Mouse (Mus musculus) liver, postnatal 0 days (tissue): ENCODE results near the gene Scn3a. TPM values are rescaled to one million over a fixed set of nuclear protein-coding genes. Genes with fewer than 3 reads are reported as not detected.
"Not testable (repeated sequence)": the region's sequence is repeated elsewhere in the genome, so short reads cannot be mapped to it uniquely, and the experiment has no call there.

ENCODE experiments used
- ATAC-seq: fragments of 200-750 bp; cut with Nextera tagmentation; 2 replicates; pipeline ENCODE4 v1.8.0; 2017; ENCODE audit warnings: mild to moderate bottlenecking, moderate library complexity
- DNase-seq: peaks from one replicate; pipeline ENCODE4 v3.0.0-alpha.2; 2016
- H3K27ac ChIP-seq: fragments of 300-500 bp; sonication (generic); 2 replicates; pipeline ENCODE4 v1.5.1; 2014; ENCODE audit warnings: antibody characterized with exemption, moderate library complexity, mild to moderate bottlenecking, low read depth
- H3K27me3 ChIP-seq: fragments of 300-500 bp; sonication (generic); 2 replicates; pipeline ENCODE4 v1.6.1; 2014; ENCODE audit warnings: low read length, control low read depth, mixed read lengths; ENCODE audit not compliant: insufficient read depth
- H3K36me3 ChIP-seq: fragments of 300-500 bp; sonication (generic); replicated peaks from 2 replicates; pipeline ENCODE4 v1.6.1; 2014; ENCODE audit warnings: mild to moderate bottlenecking, control low read depth, low read length, moderate library complexity, mixed read lengths; ENCODE audit not compliant: insufficient read depth
- H3K4me1 ChIP-seq: fragments of 300-500 bp; sonication (generic); 2 replicates; pipeline ENCODE4 v1.6.1; 2014; ENCODE audit warnings: antibody characterized with exemption, mild to moderate bottlenecking, control low read depth; ENCODE audit not compliant: insufficient read depth
- H3K4me2 ChIP-seq: fragments of 300-500 bp; sonication (generic); 2 replicates; pipeline ENCODE4 v1.6.1; 2014; ENCODE audit warnings: low read depth, mild to moderate bottlenecking, low read length, moderate library complexity, mixed read lengths
- H3K4me3 ChIP-seq: fragments of 300-500 bp; sonication (generic); 2 replicates; pipeline ENCODE4 v1.5.1; 2014; ENCODE audit warnings: low read depth, low read length
- H3K9ac ChIP-seq: fragments of 300-500 bp; sonication (generic); replicated peaks from 2 replicates; pipeline ENCODE4 v1.6.1; 2014; ENCODE audit warnings: mild to moderate bottlenecking, moderate library complexity
- H3K9me3 ChIP-seq: fragments of 300-500 bp; sonication (generic); 2 replicates; pipeline ENCODE4 v1.6.1; 2016; ENCODE audit warnings: mild to moderate bottlenecking, control low read depth, low read length, mixed read lengths
- CTCF ChIP-seq: sonication (generic); IDR thresholded peaks from 2 replicates; pipeline ENCODE4 v1.5.1; 2016; ENCODE audit warnings: antibody characterized with exemption, low read depth
- EP300 ChIP-seq: IDR thresholded peaks from 2 replicates; pipeline ENCODE4 v1.6.1; 2016; ENCODE audit warnings: antibody characterized with exemption, low read depth, mild to moderate bottlenecking
- WGBS: fragments of 180-500 bp; shearing (Covaris S2); extraction: QIAGEN DNeasy Blood & Tissue Kit; methylation state at CpG from one replicate; pipeline ENCODE4 v1.1.7; 2014; ENCODE audit not compliant: insufficient replicate concordance; 5-methylcytosine and 5-hydroxymethylcytosine counted together
- polyA plus RNA-seq: library from polyadenylated mRNA; unstranded; fragments of >200 nt; fragmentation: Nextera tagmentation; extraction: Ambion mirVana; gene quantifications from 2 replicates; pipeline ENCODE4 v1.2.1, GENCODE M21; 2015

Scn3a gene
- polyA plus RNA-seq, 1 experiment from 2014 or later, result 0.12 TPM

DNA sequence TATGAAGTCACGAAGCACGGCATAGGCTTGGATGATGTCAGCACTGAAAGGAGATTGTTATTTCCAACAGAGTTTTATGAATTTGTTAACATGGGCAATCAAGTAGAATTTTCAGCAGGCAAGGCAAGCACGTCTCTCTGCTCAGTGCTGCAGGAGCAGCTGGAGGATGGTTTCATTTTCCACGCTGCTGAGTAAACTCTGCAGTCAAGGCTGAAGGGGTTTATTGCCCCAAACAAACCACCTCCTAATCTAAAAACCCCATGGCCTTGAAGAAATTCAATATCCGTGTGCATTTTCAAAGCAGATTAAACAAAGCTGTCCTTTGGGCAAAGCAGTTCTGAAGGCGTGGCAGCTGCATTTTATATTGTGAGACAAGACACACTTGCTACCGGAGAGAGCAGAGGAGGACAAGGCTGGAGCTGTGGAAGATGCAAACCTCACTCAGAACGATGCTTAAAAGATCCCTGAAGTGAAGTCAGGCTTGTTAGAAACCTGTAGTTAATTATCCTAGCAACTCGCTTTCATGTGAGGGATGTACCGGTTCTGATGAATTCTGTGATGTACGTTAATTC lies 96.0 kb downstream of the Scn3a start:
- no peak overlapping the region for H3K27ac ChIP-seq
- no peak overlapping the region for H3K9ac ChIP-seq
- WGBS, result 67% methylated on average over 11 of the region's 11 CpGs
- DNase-seq (no peak), ATAC-seq (no peak)
- TF ChIP-seq CTCF (no peak), EP300 (no peak)
- no peak overlapping the region for H3K4me2 ChIP-seq
- no peaks in the 10 kb centered on the region for H3K4me1 ChIP-seq
- H3K36me3 ChIP-seq, result no peaks in the 10 kb centered on the region
- no peaks in the 10 kb centered on the region for H3K27me3 ChIP-seq
- no peak overlapping the region for H3K4me3 ChIP-seq
- H3K9me3 ChIP-seq, result no peaks in the 10 kb centered on the region

DNA sequence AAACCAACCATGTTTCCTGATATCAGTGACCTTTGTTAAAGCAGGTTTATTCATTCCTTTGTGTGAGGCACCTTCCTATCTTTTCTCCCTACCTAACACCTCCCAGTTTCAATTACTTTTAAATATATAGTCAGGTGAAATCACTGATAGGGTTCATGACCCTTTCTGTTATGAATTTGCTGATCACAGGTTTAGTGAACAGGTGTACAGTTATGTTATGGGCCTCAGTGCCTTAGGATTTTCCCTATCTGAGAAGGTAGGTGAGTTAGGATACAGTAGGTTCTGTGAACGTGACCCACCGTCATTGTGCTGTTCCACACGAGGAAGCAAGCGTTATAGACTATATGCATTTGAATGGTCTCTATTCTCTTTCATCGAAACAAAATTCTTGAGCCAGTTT lies 101.7 kb downstream of the Scn3a start:
- TF ChIP-seq CTCF (no peak), EP300 (no peak)
- ATAC-seq (no peak), DNase-seq (no peak)
- Histone ChIP-seq H3K36me3 (no peaks in the 10 kb centered on the region), H3K4me2 (no peak overlapping the region), H3K27ac (no peak overlapping the region), H3K9ac (no peak overlapping the region), H3K27me3 (no peaks in the 10 kb centered on the region), H3K4me3 (no peak overlapping the region), H3K9me3 (no peaks in the 10 kb centered on the region), H3K4me1 (no peaks in the 10 kb centered on the region)
- WGBS, result 83% methylated on average over 5 of the region's 5 CpGs

DNA sequence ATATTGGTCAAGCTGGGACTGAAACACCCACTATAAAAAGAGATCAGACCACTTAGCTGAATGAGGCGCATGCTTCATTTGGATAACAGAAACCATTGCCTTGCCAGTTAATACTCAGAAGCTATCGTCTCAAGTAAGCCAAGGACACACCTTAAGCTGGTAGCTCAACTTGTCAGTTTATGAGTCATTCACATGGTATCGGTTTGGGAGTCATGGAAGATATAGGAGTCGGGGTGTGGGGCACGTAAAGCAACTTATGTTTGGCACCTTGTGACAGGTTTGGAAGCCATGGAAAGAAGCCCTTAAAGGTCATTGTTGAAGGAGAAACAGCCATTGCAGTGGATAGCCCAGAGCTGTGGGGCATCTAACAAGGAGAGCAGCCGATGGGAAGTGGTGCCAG lies 113.7 kb downstream of the Scn3a start:
- H3K4me2 ChIP-seq, result no peak overlapping the region
- TF ChIP-seq EP300, result no peak
- no peaks in the 10 kb centered on the region for H3K36me3 ChIP-seq
- no peaks in the 10 kb centered on the region for H3K27me3 ChIP-seq
- WGBS, result 78% methylated on average over 6 of the region's 6 CpGs
- H3K27ac ChIP-seq, result no peak overlapping the region
- no peak overlapping the region for H3K4me3 ChIP-seq
- no peaks in the 10 kb centered on the region for H3K4me1 ChIP-seq
- ATAC-seq (no peak), DNase-seq (no peak)
- H3K9ac ChIP-seq, result no peak overlapping the region
- H3K9me3 ChIP-seq, result no peaks in the 10 kb centered on the region

DNA sequence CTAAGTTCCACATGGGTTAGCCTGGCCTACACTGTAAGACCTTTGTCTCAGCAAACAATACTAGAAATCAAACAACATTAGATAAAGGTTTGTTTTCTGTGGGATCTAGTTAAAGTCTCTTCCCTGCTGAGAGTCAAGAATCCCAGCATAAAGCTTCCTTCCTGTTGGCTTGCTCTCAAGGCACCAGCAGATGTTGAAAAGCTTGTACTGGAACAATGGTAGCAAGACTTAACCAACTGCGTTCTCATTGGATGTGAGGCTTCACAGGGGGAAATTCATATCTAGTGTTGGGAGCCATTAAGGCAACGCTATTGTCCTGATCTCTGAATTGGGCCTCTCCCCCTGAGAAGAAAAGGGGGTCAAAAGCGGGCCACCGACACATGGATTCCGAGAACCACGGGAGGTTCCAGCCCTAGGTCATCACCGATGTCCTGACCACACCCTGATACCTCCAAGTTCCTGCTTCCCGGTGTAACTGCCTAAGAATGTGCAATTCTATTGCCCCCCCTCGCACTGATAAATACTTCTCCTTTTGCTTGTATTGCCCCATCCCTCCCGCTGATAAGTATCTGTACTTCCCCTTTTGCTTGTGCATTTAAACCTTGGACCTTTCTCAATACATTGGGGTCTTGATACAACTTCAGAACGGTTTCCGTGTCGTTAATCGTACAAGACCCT lies 115.9 kb downstream of the Scn3a start:
- not testable (repeated sequence) for ATAC-seq, H3K36me3 ChIP-seq, H3K4me2 ChIP-seq

DNA sequence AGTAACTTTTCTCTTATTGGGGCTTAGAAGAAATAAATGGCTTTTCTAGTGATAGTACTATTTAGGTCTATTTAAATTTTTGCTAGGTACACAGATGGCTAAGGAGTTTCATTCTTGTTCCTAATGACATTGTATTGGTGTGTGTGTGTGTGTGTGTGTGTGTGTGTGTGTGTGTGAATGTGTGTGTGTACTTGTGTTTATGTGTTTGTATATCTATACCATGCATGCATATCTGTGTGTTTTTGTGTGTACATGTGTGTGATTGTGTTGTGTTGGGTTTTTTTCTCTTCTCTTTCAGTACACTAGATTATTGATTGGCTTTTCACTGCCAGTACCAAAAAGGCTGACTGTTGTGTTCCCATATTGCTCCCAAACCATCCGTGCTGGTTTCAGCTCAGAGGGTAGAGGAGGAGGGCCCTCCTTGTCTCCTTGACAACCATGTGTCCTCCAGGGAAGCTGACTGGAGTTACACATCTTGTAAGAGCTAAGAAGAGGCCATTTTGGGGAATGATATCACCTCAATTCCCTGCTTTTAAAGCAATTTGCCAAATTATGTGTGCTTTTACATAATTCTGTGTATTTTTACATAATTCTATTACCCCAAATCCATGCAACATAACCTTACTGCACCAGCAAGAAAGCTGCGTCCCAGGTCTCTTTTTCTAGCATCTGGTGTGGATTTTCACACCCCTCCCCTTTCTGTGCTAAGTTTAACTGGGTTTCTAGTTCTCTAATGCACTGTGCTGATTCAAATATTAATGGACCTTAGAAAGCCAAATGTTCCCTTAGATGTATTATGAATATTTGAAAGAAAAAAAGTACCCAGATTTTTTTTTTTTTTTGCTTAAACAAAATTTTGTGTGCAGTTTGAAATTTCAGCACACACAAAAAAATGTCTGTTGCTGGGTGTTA lies 116.7 kb downstream of the Scn3a start:
- Histone ChIP-seq H3K9me3 (no peaks in the 10 kb centered on the region), H3K27ac (no peak overlapping the region), H3K9ac (no peak overlapping the region), H3K27me3 (no peaks in the 10 kb centered on the region), H3K36me3 (no peaks in the 10 kb centered on the region), H3K4me1 (no peaks in the 10 kb centered on the region), H3K4me3 (no peak overlapping the region), H3K4me2 (no peak overlapping the region)
- 55% methylated on average over 2 of the region's 2 CpGs for WGBS
- ATAC-seq (no peak), DNase-seq (no peak)
- TF ChIP-seq CTCF, result no peak
- TF ChIP-seq EP300, result no peak

More for the DNA sequence above, 115.9 kb downstream of the Scn3a start:
- not testable (repeated sequence) for H3K4me3 ChIP-seq, DNase-seq, H3K27ac ChIP-seq, H3K4me1 ChIP-seq, H3K27me3 ChIP-seq, H3K9me3 ChIP-seq, H3K9ac ChIP-seq
- 73% methylated on average over 12 of the region's 14 CpGs for WGBS

DNA sequence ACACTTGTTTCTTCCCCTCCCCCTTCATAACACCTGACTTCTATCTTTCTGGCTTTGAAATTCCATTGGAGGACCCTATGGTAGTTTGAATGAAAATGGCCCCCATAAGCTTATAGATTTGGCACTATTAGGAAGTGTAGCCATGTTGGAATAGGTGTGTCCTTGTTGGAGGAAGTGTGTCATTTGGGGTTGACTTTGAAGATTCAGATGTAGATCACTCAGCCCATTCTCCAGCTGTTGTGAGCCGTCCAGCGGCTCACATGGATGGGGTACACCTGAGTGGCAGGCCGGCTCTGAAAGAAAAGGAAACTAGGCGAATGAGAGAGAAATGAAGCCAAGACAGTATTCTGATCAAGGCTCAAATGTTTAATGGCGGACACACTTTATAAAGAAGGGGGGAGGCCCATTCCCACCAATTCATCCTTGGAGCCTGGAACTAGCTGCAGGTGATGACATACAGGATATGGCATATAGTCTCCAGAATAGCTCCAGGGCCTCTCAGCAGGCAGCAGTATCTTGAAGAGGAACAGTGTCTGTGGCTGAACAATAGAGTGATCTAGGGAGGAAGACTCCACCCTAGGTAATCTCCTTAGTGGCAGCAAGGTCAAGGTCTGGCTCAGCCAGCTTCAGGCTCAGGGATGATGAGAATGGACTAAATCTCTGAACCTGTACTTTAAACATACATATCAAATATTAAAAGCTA lies 118.2 kb downstream of the Scn3a start:
- Histone ChIP-seq H3K27ac (no peak overlapping the region), H3K4me2 (no peak overlapping the region), H3K27me3 (no peaks in the 10 kb centered on the region), H3K36me3 (no peaks in the 10 kb centered on the region), H3K4me1 (no peaks in the 10 kb centered on the region), H3K9me3 (no peaks in the 10 kb centered on the region), H3K4me3 (no peak overlapping the region), H3K9ac (no peak overlapping the region)
- ATAC-seq (no peak), DNase-seq (no peak)
- no peak for TF ChIP-seq EP300
- 82% methylated on average over 5 of the region's 5 CpGs for WGBS
